Mouse (Mus musculus) spleen, postnatal 10 days (tissue): ENCODE results near the gene Sdhb.

ENCODE experiments used
- DNase-seq, 2 experiments: peaks; one replicate each; pipeline ENCODE4 v3.0.0; 2021 to 2022; ENCODE audit warnings: low spot score in 2 of 2

Gene Sdhb

GRCm38 (mm10) chr4:140947487-140948440 is 13.2 kb upstream of the Sdhb start:
- DNase-seq, result no peak

GRCm38 (mm10) chr4:140948481-140948880 is 12.5 kb upstream of the Sdhb start:
- peak in 1 of 2 experiments; percentile 46 for DNase-seq

GRCm38 (mm10) chr4:140949052-140949451 is 12.0 kb upstream of the Sdhb start:
- no peak for DNase-seq

- no peak for DNase-seq
Observed at GRCm38 (mm10) chr4:140949616-140950015, 11.4 kb upstream of the Sdhb start.

GRCm38 (mm10) chr4:140950574-140950973 is 10.4 kb upstream of the Sdhb start:
- DNase-seq, result no peak

GRCm38 (mm10) chr4:140951861-140952641 is 9.0 kb upstream of the Sdhb start:
- DNase-seq, result peak in 1 of 2 experiments; percentile 47

GRCm38 (mm10) chr4:140957131-140957702 is 3.8 kb upstream of the Sdhb start:
- DNase-seq, result no peak

GRCm38 (mm10) chr4:140957725-140958124 is 3.3 kb upstream of the Sdhb start:
- peak; percentile 78 to 85 for DNase-seq

GRCm38 (mm10) chr4:140958319-140958718 is 2.7 kb upstream of the Sdhb start:
- no peak for DNase-seq

GRCm38 (mm10) chr4:140959128-140959679 is 1.8 kb upstream of the Sdhb start:
- DNase-seq, result no peak

GRCm38 (mm10) chr4:140959715-140960479 is 1.1 kb upstream of the Sdhb start:
- no peak for DNase-seq

- no peak for DNase-seq
Observed at GRCm38 (mm10) chr4:140961467-140962206, 634 bp downstream of the Sdhb start.

- no peak for DNase-seq
Observed at GRCm38 (mm10) chr4:140962207-140962909, 1.4 kb downstream of the Sdhb start.

GRCm38 (mm10) chr4:140962950-140963349 is 1.9 kb downstream of the Sdhb start:
- DNase-seq, result peak in 1 of 2 experiments; percentile 59

- no peak for DNase-seq
Observed at GRCm38 (mm10) chr4:140963941-140964597, 3.1 kb downstream of the Sdhb start.

GRCm38 (mm10) chr4:140964620-140965019 is 3.6 kb downstream of the Sdhb start:
- DNase-seq, result peak in 1 of 2 experiments; percentile 76

- DNase-seq, result no peak
Observed at GRCm38 (mm10) chr4:140967386-140968159, 6.6 kb downstream of the Sdhb start.

GRCm38 (mm10) chr4:140971691-140972090 is 10.7 kb downstream of the Sdhb start:
- DNase-seq, result no peak
